Mouse (Mus musculus) heart, postnatal 10 days (tissue): ENCODE results near the gene Tor3a. TPM values are rescaled to one million over a fixed set of nuclear protein-coding genes. Genes with fewer than 3 reads are reported as not detected.
A peak's percentile ranks its signal among the peaks of the same experiment; 100 is the strongest.

Experiments used
- DNase-seq, 2 experiments: peaks; one replicate each; pipeline ENCODE4 v3.0.0; 2021
- intact Hi-C: fragments of 180-260 bp; cut with DNase I; formaldehyde crosslinking; loops from one replicate; pipeline ENCODE4 v1.15.1; 2025
- total RNA-seq, 2 experiments: library from RNA; stranded (reverse); gene quantifications; 2 replicates each; pipeline ENCODE4 v1.2.3; 2021

Tor3a gene
- 10 to 100 TPM; 11.2 to 14.3 TPM for total RNA-seq

- intact Hi-C loops = loop anchor here (5.0 kb wide), 1 partner anchor 257 kb away; no protein-coding TSS in a partner anchor
- DNase-seq = peak; percentile 87 to 88
Observed at GRCm38 (mm10) chr1:156674195-156675000, at the start of gene Tor3a. Tor3a (minus strand) TSS chr1:156674356.

DNA sequence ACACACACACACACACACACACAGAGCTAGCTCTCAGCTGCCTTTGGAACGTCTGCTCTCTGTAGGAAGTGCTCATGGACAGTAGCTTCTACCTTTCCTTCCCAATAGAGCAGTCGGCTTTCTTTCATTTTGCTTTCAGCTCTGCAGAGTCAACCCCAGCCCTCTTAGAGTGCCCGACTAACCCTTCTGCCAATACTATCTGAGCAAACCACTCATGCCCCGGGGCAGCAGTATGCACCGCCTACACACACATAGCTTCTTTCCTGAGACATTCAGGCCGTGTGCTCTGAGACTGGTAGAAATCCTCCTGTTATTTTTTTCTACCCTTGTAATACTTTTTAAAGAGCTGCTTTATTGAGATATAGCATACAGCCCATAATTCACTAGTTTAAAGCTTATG lies 47.9 kb upstream of the Tor3a start:
- DNase-seq = no peak
- intact Hi-C loops = no loop called here

- intact Hi-C loops = no loop called here
- DNase-seq = no peak
Observed at GRCm38 (mm10) chr1:156720046-156720445, 45.9 kb upstream of the Tor3a start.

DNA sequence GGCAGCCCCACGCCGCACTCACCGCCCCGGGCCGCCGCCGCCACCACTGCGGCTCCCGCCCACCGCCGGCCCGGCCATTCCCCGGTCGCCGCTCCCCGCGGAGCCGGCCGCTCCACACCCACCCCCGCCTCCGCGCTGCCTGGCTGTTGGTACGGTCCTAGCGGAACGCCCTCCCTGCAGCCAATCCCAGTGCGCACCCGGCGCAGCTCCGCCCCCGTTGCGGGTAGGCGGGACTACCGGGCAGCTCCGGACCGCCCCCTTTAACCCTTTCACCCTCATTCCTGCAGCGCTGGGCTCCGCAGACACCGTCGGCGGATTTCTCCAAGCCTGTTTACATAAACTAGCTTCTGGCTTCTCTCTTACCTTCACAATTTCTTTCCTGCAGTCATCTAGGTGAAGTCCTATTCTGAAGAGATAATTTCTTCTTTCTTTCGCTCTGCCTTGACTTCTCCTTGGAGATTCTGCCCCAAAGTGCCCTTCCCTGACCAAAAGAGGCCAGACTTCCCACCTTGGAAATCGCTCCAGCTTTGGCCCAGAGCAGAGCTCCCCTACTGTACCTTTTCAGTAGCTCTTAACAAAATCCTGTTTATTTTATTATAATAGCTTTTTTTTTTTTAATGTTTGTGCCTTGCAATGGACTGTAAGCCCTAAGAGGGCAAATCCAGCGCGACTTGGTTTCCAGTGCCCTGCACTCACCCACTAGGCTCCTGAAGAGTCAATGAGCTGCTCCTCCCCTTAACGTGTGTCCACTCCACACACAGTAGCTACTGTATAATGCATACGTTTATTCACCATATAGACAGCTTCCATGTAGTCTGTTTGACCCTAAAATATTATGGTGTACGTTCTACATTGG lies 45.0 kb upstream of the Tor3a start, which contains the start of gene Fam20b:
Fam20b (minus strand) TSS at position 137 of the 856 bp plus-strand sequence.
- intact Hi-C loops = no loop called here

DNA sequence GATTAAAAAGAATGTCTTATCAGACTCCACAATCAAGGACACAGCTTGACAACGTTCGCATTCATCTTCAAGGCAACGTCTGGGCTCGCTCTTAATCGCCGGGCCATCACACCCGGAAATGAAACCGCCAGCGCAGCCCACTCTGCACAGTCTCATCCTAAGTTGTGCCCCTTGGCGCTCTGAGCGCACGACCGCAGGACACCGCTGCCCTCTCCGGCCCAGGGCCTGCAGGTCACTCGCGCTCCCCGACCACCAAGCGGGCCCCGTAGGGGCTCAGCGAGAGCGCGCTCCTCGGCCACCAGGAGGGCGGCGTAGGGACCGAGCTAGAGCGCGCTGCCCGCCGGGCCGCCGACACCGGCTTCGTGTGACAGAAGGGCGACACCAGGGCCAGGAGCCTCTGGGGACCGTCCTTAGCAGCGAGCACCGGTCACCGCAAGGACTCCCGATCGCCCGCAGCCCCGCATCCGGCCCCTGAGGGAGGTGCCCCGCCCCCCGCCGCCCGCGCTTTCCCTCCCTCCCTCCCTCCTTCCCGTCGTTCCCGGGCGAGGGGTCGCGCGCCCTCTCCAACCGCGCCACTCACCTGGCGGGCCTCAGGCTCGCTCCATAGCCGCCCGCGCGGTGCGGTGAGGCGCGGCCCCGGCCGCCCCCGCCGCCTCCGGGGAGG lies 44.3 kb upstream of the Tor3a start:
- intact Hi-C loops = no loop called here
- DNase-seq = peak; percentile 67

More for the DNA sequence above, 45.0 kb upstream of the Tor3a start, which contains the start of gene Fam20b:
- DNase-seq = peak; percentile 98

GRCm38 (mm10) chr1:156717751-156718285 lies 43.7 kb upstream of the Tor3a start:
- intact Hi-C loops = no loop called here
- no peak for DNase-seq

DNA sequence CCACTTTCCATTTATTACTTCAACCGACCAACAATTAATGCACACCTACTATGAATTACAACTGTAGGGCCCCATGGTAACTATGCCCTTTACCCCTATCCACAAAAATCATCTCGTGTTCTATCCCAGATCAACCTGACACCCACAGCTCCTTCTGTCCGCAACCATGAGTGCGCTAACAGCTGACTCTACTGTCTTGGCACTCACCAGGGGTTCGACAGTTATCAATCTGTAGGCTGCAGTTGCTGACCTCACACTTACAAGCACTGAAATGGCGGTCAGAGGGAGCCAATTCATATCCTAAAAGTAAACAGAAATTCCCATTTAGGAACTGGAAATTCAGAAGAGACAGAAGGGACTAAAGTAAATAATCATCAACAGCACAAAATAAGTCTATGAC lies 42.5 kb upstream of the Tor3a start:
- intact Hi-C loops = no loop called here

DNA sequence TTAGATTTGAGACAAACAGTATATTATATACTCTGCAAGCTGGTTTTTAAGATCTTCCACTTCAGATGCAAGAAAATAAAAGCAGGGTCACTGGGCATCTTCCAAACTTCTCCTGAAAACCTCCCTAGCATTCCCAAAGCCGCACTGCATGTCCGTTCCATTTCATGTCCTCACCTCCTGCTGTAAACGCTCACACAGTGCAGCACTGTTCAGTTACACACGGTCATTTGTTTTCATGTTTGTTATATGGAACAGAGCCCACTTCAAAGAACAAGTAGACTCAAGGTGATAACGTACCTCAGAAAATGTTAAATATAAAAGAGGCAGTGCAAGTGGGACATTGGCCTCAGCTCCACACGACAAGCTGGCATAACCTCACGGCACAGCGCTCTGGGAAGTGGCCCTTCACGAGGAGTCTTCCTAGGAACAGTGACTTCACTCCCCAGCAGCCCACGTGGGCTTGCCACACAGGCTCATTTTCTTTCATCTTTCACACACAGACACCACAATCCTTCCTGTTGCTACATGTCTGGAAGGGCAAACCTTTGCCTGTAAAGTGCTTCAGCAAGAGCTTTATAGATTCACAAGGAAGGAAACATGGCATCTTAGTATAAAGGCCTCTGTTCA lies 36.4 kb upstream of the Tor3a start:
- peak; percentile 5 to 20 for DNase-seq
- intact Hi-C loops = no loop called here

More for the DNA sequence above, 42.5 kb upstream of the Tor3a start:
- no peak for DNase-seq

GRCm38 (mm10) chr1:156708672-156709071 lies 34.5 kb upstream of the Tor3a start:
- intact Hi-C loops = no loop called here
- no peak for DNase-seq

GRCm38 (mm10) chr1:156705696-156706285 lies 31.6 kb upstream of the Tor3a start:
- intact Hi-C loops = no loop called here
- DNase-seq = no peak

DNA sequence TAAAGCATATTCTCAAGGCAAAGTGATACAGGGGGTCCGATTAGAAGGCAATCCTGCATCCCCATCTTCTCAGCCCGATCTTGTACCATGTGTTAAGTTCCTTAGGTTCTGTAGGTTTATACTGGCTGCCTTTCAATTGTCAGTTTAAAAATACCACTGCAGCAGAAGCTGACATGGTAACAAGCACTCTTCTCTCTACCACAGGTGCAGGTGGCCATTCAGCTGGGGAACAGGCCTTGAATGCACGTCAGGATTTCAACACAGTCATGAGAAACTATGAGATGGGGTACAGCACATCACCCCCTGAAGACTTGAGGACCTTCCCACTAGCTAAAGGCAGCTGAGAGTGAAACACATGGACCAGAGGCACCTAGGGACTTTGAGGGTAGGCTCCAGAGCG lies 29.3 kb upstream of the Tor3a start:
- DNase-seq = no peak

GRCm38 (mm10) chr1:156702151-156702550 lies 28.0 kb upstream of the Tor3a start:
- intact Hi-C loops = no loop called here

More for the DNA sequence above, 29.3 kb upstream of the Tor3a start:
- intact Hi-C loops = no loop called here

GRCm38 (mm10) chr1:156686025-156686661 lies 12.0 kb upstream of the Tor3a start:
- intact Hi-C loops = no loop called here

More at GRCm38 (mm10) chr1:156702151-156702550, 28.0 kb upstream of the Tor3a start:
- DNase-seq = no peak

DNA sequence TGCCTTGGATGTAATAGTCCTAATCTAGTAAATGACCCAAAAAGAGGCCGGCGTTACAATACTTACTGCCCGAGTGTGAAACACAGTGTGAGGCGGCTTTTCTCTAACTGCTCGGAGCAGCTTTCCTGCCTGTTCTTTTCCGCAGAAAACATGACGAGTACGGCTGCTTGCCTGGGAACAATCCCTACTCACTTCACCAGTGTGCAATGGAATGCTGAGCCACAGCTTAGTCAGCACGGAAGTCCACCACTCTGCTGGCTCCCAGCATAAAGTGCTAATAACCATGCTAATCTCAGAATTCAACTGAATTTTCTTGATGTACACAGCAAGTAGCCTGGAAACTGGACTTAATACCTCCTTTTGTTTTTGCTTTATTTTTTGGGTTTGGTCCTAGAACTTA lies 5.4 kb upstream of the Tor3a start:
- DNase-seq = no peak
- intact Hi-C loops = no loop called here

More at GRCm38 (mm10) chr1:156686025-156686661, 12.0 kb upstream of the Tor3a start:
- DNase-seq = no peak

DNA sequence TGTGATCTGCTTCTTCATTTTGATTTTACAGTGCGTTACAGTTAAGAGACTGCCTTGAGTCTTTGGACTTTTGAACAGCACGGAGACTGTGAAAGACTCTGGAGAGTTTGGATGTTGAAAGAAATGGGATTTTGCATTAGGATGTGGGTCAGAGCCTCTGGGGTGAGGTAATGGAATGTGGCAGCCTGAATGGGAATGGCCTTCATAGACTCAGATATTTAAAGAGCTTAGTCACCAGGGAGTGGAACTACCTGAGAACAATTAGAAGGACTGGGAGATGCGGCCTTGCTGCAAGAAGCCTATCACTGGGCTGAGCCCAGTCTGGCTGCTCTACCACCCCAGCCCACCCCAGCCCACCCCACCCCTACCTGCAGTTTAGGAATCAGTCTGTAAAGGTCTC lies 3.1 kb upstream of the Tor3a start:
- intact Hi-C loops = no loop called here
- DNase-seq = no peak

- peak; percentile 18 to 24 for DNase-seq
- intact Hi-C loops = loop anchor here (1.0 kb wide), 1 partner anchor 36 kb away; no protein-coding TSS in a partner anchor
Observed at GRCm38 (mm10) chr1:156676596-156676995, 2.4 kb upstream of the Tor3a start.

- peak; percentile 62 to 76 for DNase-seq
- intact Hi-C loops = loop anchor here (1.0 kb wide), 1 partner anchor 36 kb away; no protein-coding TSS in a partner anchor
Observed at GRCm38 (mm10) chr1:156676171-156676570, 2.0 kb upstream of the Tor3a start.

DNA sequence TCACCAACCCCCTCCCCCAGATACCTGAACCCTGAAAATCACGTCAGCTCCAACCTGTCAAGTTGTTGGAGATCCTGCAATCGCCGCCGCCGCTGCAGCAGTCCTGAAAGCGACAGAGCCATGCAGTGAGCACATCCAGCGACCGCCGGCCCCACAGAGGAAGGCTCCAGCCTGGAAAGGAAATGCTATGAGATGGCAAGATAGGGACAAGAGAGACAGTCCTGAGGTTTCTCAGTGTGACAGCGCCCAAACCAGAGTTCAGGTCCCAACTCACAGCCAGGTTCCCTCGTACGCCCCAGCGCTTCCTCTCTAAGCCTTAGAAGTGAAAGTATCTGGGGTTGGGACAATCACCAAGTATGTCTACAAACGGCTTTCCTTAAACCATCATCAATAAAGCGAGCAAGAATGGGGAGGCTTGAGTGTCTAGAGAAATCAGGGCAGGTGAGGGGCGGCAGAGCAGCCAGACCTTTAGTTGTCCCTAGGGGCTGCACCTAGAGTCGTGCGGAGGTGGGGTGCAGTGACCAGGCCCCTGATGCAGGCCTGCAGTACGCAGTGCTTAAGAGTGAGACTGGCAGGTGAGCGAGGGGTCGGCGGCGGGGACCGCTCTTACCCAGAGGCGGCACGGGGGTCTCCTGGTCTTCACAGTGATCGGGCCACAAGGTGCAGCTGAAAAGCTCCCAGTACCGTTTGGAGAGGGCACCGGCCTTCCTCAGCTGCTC lies 521 bp downstream of the Tor3a start:
- DNase-seq = peak; percentile 58
- intact Hi-C loops = loop anchor here (5.0 kb wide), 1 partner anchor 256 kb away; no protein-coding TSS in a partner anchor
